Mouse (Mus musculus) liver, embryonic 12.5 days (tissue): Measurements from ENCODE around the gene Atf6b. TPM values are rescaled to one million over a fixed set of nuclear protein-coding genes. Genes with fewer than 3 reads are reported as not detected.

Experiments used
- ATAC-seq: fragments of 200-750 bp; cut with Nextera tagmentation; 2 replicates; pipeline ENCODE4 v1.8.0; 2017; ENCODE audit warnings: moderate number of reproducible peaks, mild to moderate bottlenecking, moderate library complexity
- H3K27ac ChIP-seq: fragments of 300-500 bp; sonication (generic); 2 replicates; pipeline ENCODE4 v1.5.1; 2016; ENCODE audit warnings: mild to moderate bottlenecking
- H3K27me3 ChIP-seq: fragments of 300-500 bp; sonication (generic); replicated peaks from 2 replicates; pipeline ENCODE4 v1.6.1; 2016; ENCODE audit warnings: mild to moderate bottlenecking, moderate library complexity
- H3K36me3 ChIP-seq: fragments of 300-500 bp; sonication (generic); 2 replicates; pipeline ENCODE4 v1.6.1; 2016; ENCODE audit warnings: mild to moderate bottlenecking, moderate library complexity
- H3K4me1 ChIP-seq: fragments of 300-500 bp; sonication (generic); 2 replicates; pipeline ENCODE4 v1.6.1; 2016
- H3K4me2 ChIP-seq: fragments of 300-500 bp; sonication (generic); 2 replicates; pipeline ENCODE4 v1.6.1; 2016; ENCODE audit warnings: mild to moderate bottlenecking, moderate library complexity
- H3K4me3 ChIP-seq: fragments of 300-500 bp; sonication (generic); 2 replicates; pipeline ENCODE4 v1.5.1; 2016; ENCODE audit warnings: mild to moderate bottlenecking, moderate library complexity
- H3K9ac ChIP-seq: fragments of 300-500 bp; sonication (generic); 2 replicates; pipeline ENCODE4 v1.6.1; 2016; ENCODE audit warnings: mild to moderate bottlenecking, moderate library complexity
- H3K9me3 ChIP-seq: fragments of 300-500 bp; sonication (generic); replicated peaks from 2 replicates; pipeline ENCODE4 v1.6.1; 2016; ENCODE audit warnings: mild to moderate bottlenecking, moderate library complexity
- WGBS: fragments of 180-500 bp; shearing (Covaris S2); methylation state at CpG from one replicate; pipeline ENCODE4 v1.1.7; 2016; ENCODE audit not compliant: insufficient replicate concordance; 5-methylcytosine and 5-hydroxymethylcytosine counted together
- polyA plus RNA-seq: library from polyadenylated mRNA; unstranded; fragments of >200 nt; fragmentation: Nextera tagmentation; extraction: Ambion mirVana; gene quantifications from 2 replicates; pipeline ENCODE4 v1.2.1, GENCODE M21; 2016

Atf6b gene
- polyA plus RNA-seq, 1 experiment from 2014 or later = 37.0 TPM

DNA sequence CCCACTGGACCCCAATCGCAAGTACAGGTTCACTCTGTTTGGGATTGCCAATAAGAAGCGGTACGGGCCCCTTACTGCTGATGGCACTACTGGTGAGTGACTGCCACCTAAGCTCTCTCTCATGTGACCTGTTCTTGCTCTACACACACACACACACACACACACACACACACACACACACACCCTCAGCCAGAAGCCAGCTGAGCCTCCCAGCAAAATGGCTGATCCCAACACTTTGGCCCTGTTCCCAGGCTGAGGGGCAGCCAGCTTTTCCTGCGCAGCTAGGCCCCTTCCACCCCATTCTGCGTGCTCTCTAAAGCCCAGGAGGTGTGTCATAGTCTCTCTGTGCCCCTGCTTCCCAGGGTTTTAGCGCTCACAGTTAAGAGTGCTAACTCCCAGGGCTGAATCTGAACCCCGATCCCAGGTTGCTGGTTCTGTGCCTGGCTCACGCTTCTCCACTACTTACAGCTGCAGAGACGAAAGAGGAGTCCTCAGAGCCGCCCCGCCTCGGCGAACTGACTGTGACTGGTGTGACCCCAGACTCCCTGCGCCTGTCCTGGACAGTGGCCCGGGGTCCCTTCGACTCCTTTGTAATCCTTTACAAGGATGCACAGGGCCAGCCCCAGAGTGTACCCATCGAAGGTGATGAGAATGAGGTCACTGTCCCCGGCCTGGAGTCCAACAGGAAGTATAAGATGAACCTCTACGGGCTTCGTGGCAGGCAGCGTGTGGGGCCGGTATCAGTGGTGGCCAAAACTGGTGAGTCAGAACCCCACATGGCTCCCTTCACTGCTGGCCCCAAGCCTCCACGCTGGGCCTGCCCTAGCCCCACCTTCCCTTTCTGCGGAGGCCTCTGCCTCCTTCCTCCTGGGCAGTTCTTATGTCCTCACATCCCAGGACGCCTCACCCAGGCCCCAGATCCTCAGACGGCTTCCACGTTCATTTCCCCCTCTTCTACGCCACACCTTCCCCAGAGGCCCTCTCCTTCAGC lies 38.5 kb downstream of the Atf6b start:
- Histone ChIP-seq H3K9me3 (no peaks in the 10 kb centered on the region), H3K36me3 (no peaks in the 10 kb centered on the region), H3K27ac (no peak overlapping the region), H3K9ac (no peak overlapping the region), H3K4me2 (no peak overlapping the region), H3K4me1 (0 out of 2 replicates have a peak, but pooled peaks cover 12% of the 10 kb centered on the region), H3K27me3 (peaks cover 46% of the 10 kb centered on the region), H3K4me3 (no peak overlapping the region)
- no peak for ATAC-seq
- 55% methylated on average over 28 of the region's 28 CpGs for WGBS

- 0 out of 2 replicates have a peak, but pooled peaks cover 3% of the 10 kb centered on the region for H3K4me1 ChIP-seq
- peaks cover 16% of the 10 kb centered on the region; the same call in 1 of the 2 replicates for H3K27me3 ChIP-seq
- H3K27ac ChIP-seq = no peak overlapping the region
- no peak for ATAC-seq
- no peak overlapping the region for H3K4me2 ChIP-seq
- H3K4me3 ChIP-seq = no peak overlapping the region
- no peaks in the 10 kb centered on the region for H3K36me3 ChIP-seq
- H3K9ac ChIP-seq = no peak overlapping the region
- 75% methylated on average over 7 of the region's 7 CpGs for WGBS
- H3K9me3 ChIP-seq = no peaks in the 10 kb centered on the region
These were observed 41.9 kb downstream of the Atf6b start for GRCm38 (mm10) chr17:34688889-34689288.

DNA sequence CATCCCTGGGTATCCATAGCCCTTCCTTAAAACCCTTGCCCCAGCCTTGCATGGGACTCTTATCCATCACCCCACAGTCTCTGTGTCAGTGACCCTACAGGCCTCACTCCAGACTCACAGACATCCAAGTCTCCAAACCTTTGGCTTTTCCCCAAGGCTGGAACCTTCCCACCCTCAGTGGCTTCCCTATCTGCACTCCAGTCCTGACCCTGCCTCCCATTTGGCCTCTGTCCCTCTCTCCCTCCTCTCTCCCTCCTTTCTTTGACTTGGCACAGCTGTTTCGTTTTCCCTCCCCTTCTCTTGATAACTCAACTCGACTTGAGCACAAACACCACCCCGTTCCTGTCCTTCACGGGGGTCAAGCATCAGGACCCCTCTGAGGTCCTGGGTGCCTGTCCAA lies 43.5 kb downstream of the Atf6b start:
- Histone ChIP-seq H3K4me1 (no peaks in the 10 kb centered on the region), H3K4me3 (no peak overlapping the region), H3K27me3 (peaks cover 2% of the 10 kb centered on the region; the same call in 1 of the 2 replicates), H3K36me3 (no peaks in the 10 kb centered on the region), H3K9me3 (no peaks in the 10 kb centered on the region), H3K9ac (no peak overlapping the region), H3K27ac (no peak overlapping the region), H3K4me2 (no peak overlapping the region)
- 51% methylated on average over 4 of the region's 4 CpGs for WGBS
- ATAC-seq = no peak

DNA sequence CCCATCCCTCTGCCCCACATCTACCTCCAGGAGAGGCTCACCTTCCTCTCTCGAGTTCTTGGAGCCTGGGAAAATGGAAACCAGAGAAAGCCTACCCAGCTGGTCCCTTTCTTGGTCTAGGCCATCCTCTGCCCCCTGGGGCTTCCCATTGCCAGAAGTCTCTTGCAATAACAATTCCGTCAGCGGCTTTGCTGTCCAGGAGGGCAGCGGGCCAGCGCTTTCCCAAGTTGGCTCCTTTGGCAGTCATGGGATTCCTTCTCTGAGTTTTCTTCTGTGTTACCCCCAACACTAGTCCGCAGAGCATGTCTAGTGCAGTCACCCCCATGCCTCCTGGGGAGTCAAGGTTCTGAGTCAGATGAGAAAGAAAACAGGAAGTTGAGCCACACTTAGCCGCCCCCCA lies 46.0 kb downstream of the Atf6b start:
- H3K36me3 ChIP-seq = no peaks in the 10 kb centered on the region
- no peak overlapping the region for H3K27ac ChIP-seq
- H3K4me2 ChIP-seq = no peak overlapping the region
- no peak overlapping the region for H3K9ac ChIP-seq
- no peak for ATAC-seq
- H3K9me3 ChIP-seq = no peaks in the 10 kb centered on the region
- no peaks in the 10 kb centered on the region for H3K4me1 ChIP-seq
- no peaks in the 10 kb centered on the region; the same call in 1 of the 2 replicates for H3K27me3 ChIP-seq
- no peak overlapping the region for H3K4me3 ChIP-seq
- WGBS = 65% methylated on average over 7 of the region's 7 CpGs

- no peak overlapping the region for H3K27ac ChIP-seq
- H3K36me3 ChIP-seq = no peaks in the 10 kb centered on the region
- no peaks in the 10 kb centered on the region for H3K9me3 ChIP-seq
- H3K4me3 ChIP-seq = no peak overlapping the region
- ATAC-seq = no peak
- WGBS = 59% methylated on average over 14 of the region's 14 CpGs
- H3K9ac ChIP-seq = no peak overlapping the region
- no peaks in the 10 kb centered on the region; the same call in 1 of the 2 replicates for H3K27me3 ChIP-seq
- H3K4me2 ChIP-seq = no peak overlapping the region
- no peaks in the 10 kb centered on the region for H3K4me1 ChIP-seq
These were observed 52.8 kb downstream of the Atf6b start for GRCm38 (mm10) chr17:34699575-34700408.

- no peak overlapping the region for H3K4me2 ChIP-seq
- no peak overlapping the region for H3K9ac ChIP-seq
- H3K9me3 ChIP-seq = no peaks in the 10 kb centered on the region
- H3K4me1 ChIP-seq = no peaks in the 10 kb centered on the region
- no peak for ATAC-seq
- 32% methylated on average over 2 of the region's 2 CpGs for WGBS
- no peaks in the 10 kb centered on the region; the same call in 1 of the 2 replicates for H3K27me3 ChIP-seq
- H3K27ac ChIP-seq = no peak overlapping the region
- no peaks in the 10 kb centered on the region for H3K36me3 ChIP-seq
- no peak overlapping the region for H3K4me3 ChIP-seq
These were observed 53.7 kb downstream of the Atf6b start for GRCm38 (mm10) chr17:34700671-34701071.

Other genes starting within 250 kb of the Atf6b start
- 0.18 and 0.31 TPM in 2 replicates for gene BC051142, start 248.3 kb upstream of the Atf6b start, polyA plus RNA-seq
- gene Btnl4, start 169.8 kb upstream of the Atf6b start, polyA plus RNA-seq = not detected in 2 replicates
- gene Btnl6, start 129.8 kb upstream of the Atf6b start, polyA plus RNA-seq = not detected in 2 replicates
- gene Notch4, start 82.9 kb upstream of the Atf6b start, polyA plus RNA-seq = 1.7 and 2.0 TPM in 2 replicates
- gene Gpsm3, start 57.3 kb upstream of the Atf6b start, polyA plus RNA-seq = 10.7 and 11.0 TPM in 2 replicates
- gene Pbx2, start 55.9 kb upstream of the Atf6b start, polyA plus RNA-seq = 6.9 and 8.3 TPM in 2 replicates
- gene Ager, start 49.3 kb upstream of the Atf6b start, polyA plus RNA-seq = 1.3 and 1.5 TPM in 2 replicates
- 94.8 and 101 TPM in 2 replicates for gene Rnf5, start 43.5 kb upstream of the Atf6b start, polyA plus RNA-seq
- gene Agpat1, start 42.9 kb upstream of the Atf6b start, polyA plus RNA-seq = 31.2 and 31.7 TPM in 2 replicates
- 0.45 and 0.50 TPM in 2 replicates for gene Egfl8, start 31.2 kb upstream of the Atf6b start, polyA plus RNA-seq
- gene Ppt2, start 18.6 kb upstream of the Atf6b start, polyA plus RNA-seq = 13.7 and 13.9 TPM in 2 replicates
- gene Prrt1, start 17.6 kb upstream of the Atf6b start, polyA plus RNA-seq = not detected in 2 replicates
- 6.7 and 7.1 TPM in 2 replicates for gene Fkbpl, start 2.4 kb upstream of the Atf6b start, polyA plus RNA-seq
- 0.04 and 0.05 TPM in 2 replicates for gene Tnxb, start 23.4 kb downstream of the Atf6b start, polyA plus RNA-seq
- gene C4b, start 96.7 kb downstream of the Atf6b start, polyA plus RNA-seq = 0.42 and 0.61 TPM in 2 replicates
- gene Cyp21a1, start 157.4 kb downstream of the Atf6b start, polyA plus RNA-seq = not detected in 2 replicates
- 18.0 and 18.6 TPM in 2 replicates for gene Stk19, start 189.8 kb downstream of the Atf6b start, polyA plus RNA-seq
- gene Dxo, start 189.9 kb downstream of the Atf6b start, polyA plus RNA-seq = 37.0 and 38.8 TPM in 2 replicates
- 34.0 and 39.5 TPM in 2 replicates for gene Skiv2l, start 203.1 kb downstream of the Atf6b start, polyA plus RNA-seq
- 69.3 and 72.0 TPM in 2 replicates for gene Nelfe, start 203.2 kb downstream of the Atf6b start, polyA plus RNA-seq
- 83.5 and 85.0 TPM in 2 replicates for gene Cfb, start 215.4 kb downstream of the Atf6b start, polyA plus RNA-seq
- 1.8 and 1.9 TPM in 2 replicates for gene Zbtb12, start 232.3 kb downstream of the Atf6b start, polyA plus RNA-seq
- gene Gm20547, start 234.9 kb downstream of the Atf6b start, polyA plus RNA-seq = not detected in 2 replicates